Mouse (Mus musculus) heart, embryonic 16.5 days (tissue): ENCODE measurements around the gene Prtg. TPM values are rescaled to one million over a fixed set of nuclear protein-coding genes. Genes with fewer than 3 reads are reported as not detected.

ENCODE experiments used
- ATAC-seq: fragments of 200-750 bp; cut with Nextera tagmentation; replicated peaks from 2 replicates; pipeline ENCODE4 v1.8.0; 2017; ENCODE audit warnings: moderate number of reproducible peaks; ENCODE audit not compliant: insufficient read depth, low FRiP score; ENCODE audit errors: extremely low read depth
- H3K27ac ChIP-seq: fragments of 300-500 bp; sonication (generic); 2 replicates; pipeline ENCODE4 v1.5.1; 2014; ENCODE audit warnings: mild to moderate bottlenecking, low read length, control low read depth, moderate library complexity
- H3K27me3 ChIP-seq: fragments of 300-500 bp; sonication (generic); 2 replicates; pipeline ENCODE4 v1.6.1; 2014; ENCODE audit warnings: low read length, mixed read lengths; ENCODE audit not compliant: control insufficient read depth, insufficient read depth
- H3K36me3 ChIP-seq: fragments of 300-500 bp; sonication (generic); 2 replicates; pipeline ENCODE4 v1.6.1; 2014; ENCODE audit not compliant: control insufficient read depth, insufficient read depth
- H3K4me1 ChIP-seq: fragments of 300-500 bp; sonication (generic); 2 replicates; pipeline ENCODE4 v1.6.1; 2014; ENCODE audit warnings: low read length, mixed read lengths; ENCODE audit not compliant: control insufficient read depth, insufficient read depth
- H3K4me2 ChIP-seq: fragments of 300-500 bp; sonication (generic); 2 replicates; pipeline ENCODE4 v1.6.1; 2014; ENCODE audit warnings: low read depth, mild to moderate bottlenecking, control low read depth, low read length
- H3K4me3 ChIP-seq: fragments of 300-500 bp; sonication (generic); 2 replicates; pipeline ENCODE4 v1.5.1; 2014; ENCODE audit warnings: mild to moderate bottlenecking, control low read depth, low read length
- H3K9ac ChIP-seq: fragments of 300-500 bp; sonication (generic); 2 replicates; pipeline ENCODE4 v1.6.1; 2014; ENCODE audit warnings: low read length, control low read depth
- H3K9me3 ChIP-seq: fragments of 300-500 bp; sonication (generic); replicated peaks from 2 replicates; pipeline ENCODE4 v1.6.1; 2016; ENCODE audit warnings: low read length; ENCODE audit not compliant: control insufficient read depth
- WGBS: fragments of 180-500 bp; shearing (Covaris S2); extraction: QIAGEN DNeasy Blood & Tissue Kit; methylation state at CpG from one replicate; pipeline ENCODE4 v1.1.7; 2014; 5-methylcytosine and 5-hydroxymethylcytosine counted together
- polyA plus RNA-seq: library from polyadenylated mRNA; unstranded; fragments of >200 nt; fragmentation: Nextera tagmentation; extraction: Ambion mirVana; gene quantifications from 2 replicates; pipeline ENCODE4 v1.2.1, GENCODE M21; 2015

The Prtg gene
- polyA plus RNA-seq: 0.29 TPM in 2 replicates

- H3K4me1 ChIP-seq: peaks cover 11% of the 10 kb centered on the region
These were observed at the start of gene Prtg for GRCm38 (mm10) chr9:72806731-72807419. Gene Prtg (plus strand): TSS chr9:72806874.

GRCm38 (mm10) chr9:72757143-72757542 lies 49.5 kb upstream of the Prtg start:
- no peak for ATAC-seq
- 82% methylated on average over 5 of the region's 5 CpGs for WGBS
- Histone ChIP-seq H3K4me1 (peaks cover 4% of the 10 kb centered on the region; the same call in 1 of the 2 replicates), H3K9me3 (no peaks in the 10 kb centered on the region), H3K9ac (no peak overlapping the region), H3K4me3 (no peak overlapping the region), H3K27me3 (no peaks in the 10 kb centered on the region), H3K27ac (no peak overlapping the region), H3K36me3 (no peaks in the 10 kb centered on the region), H3K4me2 (no peak overlapping the region)

More at GRCm38 (mm10) chr9:72806731-72807419, at the start of gene Prtg:
- no peaks in the 10 kb centered on the region for H3K36me3 ChIP-seq
- H3K9me3 ChIP-seq: no peaks in the 10 kb centered on the region
- H3K9ac ChIP-seq: peak within 1 kb of the TSS; percentile 87
- H3K27ac ChIP-seq: peak within 1 kb of the TSS; percentile 26
- peak; percentile 77 for ATAC-seq
- peak within 1 kb of the TSS; percentile 94 for H3K4me2 ChIP-seq
- WGBS: under 1% methylated on average over 43 of the region's 57 CpGs
- peak within 1 kb of the TSS; percentile 88 for H3K4me3 ChIP-seq
- no peaks in the 10 kb centered on the region for H3K27me3 ChIP-seq

- WGBS: 29% methylated on average over 8 of the region's 8 CpGs
These were observed 48.0 kb upstream of the Prtg start for GRCm38 (mm10) chr9:72758705-72759131.

GRCm38 (mm10) chr9:72763050-72763718 lies 43.5 kb upstream of the Prtg start:
- Histone ChIP-seq H3K4me1 (peaks cover 20% of the 10 kb centered on the region), H3K4me2 (peak overlapping the region; percentile 13; the same call in 1 of the 2 replicates), H3K36me3 (no peaks in the 10 kb centered on the region), H3K27ac (peak overlapping the region; percentile 89), H3K9me3 (no peaks in the 10 kb centered on the region), H3K9ac (no peak overlapping the region), H3K27me3 (no peaks in the 10 kb centered on the region), H3K4me3 (no peak overlapping the region)
- WGBS: 6% methylated on average over 3 of the region's 3 CpGs
- ATAC-seq: peak; percentile 88

More at GRCm38 (mm10) chr9:72758705-72759131, 48.0 kb upstream of the Prtg start:
- no peak overlapping the region for H3K4me2 ChIP-seq
- no peak overlapping the region for H3K4me3 ChIP-seq
- no peaks in the 10 kb centered on the region for H3K9me3 ChIP-seq
- no peaks in the 10 kb centered on the region for H3K36me3 ChIP-seq
- no peak overlapping the region for H3K9ac ChIP-seq
- ATAC-seq: no peak
- no peak overlapping the region for H3K27ac ChIP-seq
- peaks cover 16% of the 10 kb centered on the region for H3K4me1 ChIP-seq
- no peaks in the 10 kb centered on the region for H3K27me3 ChIP-seq

GRCm38 (mm10) chr9:72766789-72767349 lies 39.8 kb upstream of the Prtg start:
- peaks cover 15% of the 10 kb centered on the region for H3K4me1 ChIP-seq
- no peak overlapping the region for H3K27ac ChIP-seq
- peak; percentile 50; the same call in 1 of the 2 replicates for ATAC-seq
- H3K27me3 ChIP-seq: no peaks in the 10 kb centered on the region
- H3K36me3 ChIP-seq: no peaks in the 10 kb centered on the region
- peak overlapping the region; percentile 55 for H3K4me3 ChIP-seq
- under 1% methylated on average over 17 of the region's 17 CpGs for WGBS
- H3K9me3 ChIP-seq: no peaks in the 10 kb centered on the region
- peak overlapping the region; percentile 89 for H3K4me2 ChIP-seq
- H3K9ac ChIP-seq: peak overlapping the region; percentile 72

- Histone ChIP-seq H3K9ac (no peak overlapping the region), H3K9me3 (no peaks in the 10 kb centered on the region), H3K4me3 (no peak overlapping the region), H3K4me2 (no peak overlapping the region), H3K4me1 (peaks cover 6% of the 10 kb centered on the region), H3K27ac (no peak overlapping the region), H3K36me3 (no peaks in the 10 kb centered on the region), H3K27me3 (no peaks in the 10 kb centered on the region)
- ATAC-seq: no peak
- WGBS: 87% methylated on average over 4 of the region's 4 CpGs
These were observed 31.7 kb upstream of the Prtg start for GRCm38 (mm10) chr9:72775022-72775421.

- Histone ChIP-seq H3K9ac (no peak overlapping the region), H3K4me3 (no peak overlapping the region), H3K4me2 (no peak overlapping the region), H3K4me1 (peaks cover 24% of the 10 kb centered on the region), H3K36me3 (no peaks in the 10 kb centered on the region), H3K9me3 (no peaks in the 10 kb centered on the region), H3K27ac (no peak overlapping the region), H3K27me3 (no peaks in the 10 kb centered on the region)
- no peak for ATAC-seq
- WGBS: 29% methylated on average over 11 of the region's 11 CpGs
These were observed 27.7 kb upstream of the Prtg start for GRCm38 (mm10) chr9:72779004-72779403.

GRCm38 (mm10) chr9:72779733-72780132 lies 26.9 kb upstream of the Prtg start:
- peaks cover 24% of the 10 kb centered on the region for H3K4me1 ChIP-seq
- H3K36me3 ChIP-seq: no peaks in the 10 kb centered on the region
- peak overlapping the region; percentile 47 for H3K27ac ChIP-seq
- peak overlapping the region; percentile 10; the same call in 1 of the 2 replicates for H3K4me3 ChIP-seq
- peak overlapping the region; percentile 51 for H3K4me2 ChIP-seq
- no peaks in the 10 kb centered on the region for H3K27me3 ChIP-seq
- ATAC-seq: 0 out of 2 replicates have a peak, but pooled peaks have one; percentile 28
- no peaks in the 10 kb centered on the region for H3K9me3 ChIP-seq
- no peak overlapping the region for H3K9ac ChIP-seq
- WGBS: 12% methylated on average over 4 of the region's 4 CpGs
